Mouse (Mus musculus) limb, embryonic 14.5 days (tissue): ENCODE data around the gene Rag2. TPM values are rescaled to one million over a fixed set of nuclear protein-coding genes. Genes with fewer than 3 reads are reported as not detected.

Experiments used
- ATAC-seq: fragments of 200-750 bp; cut with Nextera tagmentation; 2 replicates; pipeline ENCODE4 v1.8.0; 2017; ENCODE audit warnings: low read depth, moderate number of reproducible peaks, moderate TSS enrichment; ENCODE audit not compliant: low FRiP score
- DNase-seq: peaks from one replicate; pipeline ENCODE4 v3.0.0-alpha.2; 2015; ENCODE audit warnings: low spot score
- H3K27ac ChIP-seq: fragments of 300-500 bp; sonication (generic); replicated peaks from 2 replicates; pipeline ENCODE4 v1.5.1; 2014; ENCODE audit warnings: low read depth, mild to moderate bottlenecking, low read length, moderate library complexity, mixed read lengths
- H3K27me3 ChIP-seq: fragments of 300-500 bp; sonication (generic); 2 replicates; pipeline ENCODE4 v1.6.1; 2014; ENCODE audit warnings: low read length, mixed read lengths; ENCODE audit not compliant: control insufficient read depth, insufficient read depth
- H3K36me3 ChIP-seq: fragments of 300-500 bp; sonication (generic); 2 replicates; pipeline ENCODE4 v1.6.1; 2014; ENCODE audit warnings: mild to moderate bottlenecking, low read length, moderate library complexity, mixed read lengths; ENCODE audit not compliant: control insufficient read depth, insufficient read depth
- H3K4me1 ChIP-seq: fragments of 300-500 bp; sonication (generic); 2 replicates; pipeline ENCODE4 v1.6.1; 2014; ENCODE audit warnings: antibody characterized with exemption, low read length, mixed read lengths; ENCODE audit not compliant: control insufficient read depth, insufficient read depth
- H3K4me2 ChIP-seq: fragments of 300-500 bp; sonication (generic); replicated peaks from 2 replicates; pipeline ENCODE4 v1.6.1; 2014; ENCODE audit warnings: low read depth, mild to moderate bottlenecking, low read length, moderate library complexity; ENCODE audit not compliant: severe bottlenecking
- H3K4me3 ChIP-seq: fragments of 300-500 bp; sonication (generic); replicated peaks from 2 replicates; pipeline ENCODE4 v1.5.1; 2014; ENCODE audit warnings: low read length
- H3K9ac ChIP-seq: fragments of 300-500 bp; sonication (generic); 2 replicates; pipeline ENCODE4 v1.6.1; 2014; ENCODE audit warnings: mild to moderate bottlenecking, low read depth, low read length, moderate library complexity; ENCODE audit not compliant: severe bottlenecking
- H3K9me3 ChIP-seq: fragments of 300-500 bp; sonication (generic); 2 replicates; pipeline ENCODE4 v1.6.1; 2016; ENCODE audit warnings: low read length; ENCODE audit not compliant: control insufficient read depth
- POLR2A ChIP-seq: fragments of 200-500 bp; IDR thresholded peaks from 2 replicates; pipeline ENCODE4 v1.8.0; 2012; ENCODE audit warnings: inconsistent platforms, mild to moderate bottlenecking, moderate library complexity, borderline replicate concordance; ENCODE audit not compliant: insufficient read depth, insufficient read length; ENCODE audit errors: extremely low read depth
- WGBS: fragments of 180-500 bp; shearing (Covaris S2); extraction: QIAGEN DNeasy Blood & Tissue Kit; methylation state at CpG from one replicate; pipeline ENCODE4 v1.1.7; 2014; 5-methylcytosine and 5-hydroxymethylcytosine counted together
- polyA plus RNA-seq, 2 experiments: library from polyadenylated mRNA; depleted of rRNA in 1 of 2; stranded (reverse) in 1 of 2; unstranded in 1 of 2; fragments of >200 nt; fragmentation: Nextera tagmentation in 1 of 2; extraction: Ambion mirVana in 1 of 2; gene quantifications; 2 replicates each; pipeline versions ENCODE4 v1.2.1 to v1.2.3; 2012 to 2014

Rag2 gene
- polyA plus RNA-seq (2012; rRNA removed) (0.04 TPM in 1 of 2 replicates, not detected in the other), polyA plus RNA-seq (2014; fragmentation: Nextera tagmentation; extraction: Ambion mirVana) (0.17 TPM in 1 of 2 replicates, not detected in the other)

GRCm38 (mm10) chr2:101624526-101624925 is at the start of gene Rag2:
TSS of gene Rag2 (plus strand) at chr2:101624718.
- Histone ChIP-seq H3K9ac (no peak within 1 kb of the TSS), H3K27ac (no peak within 1 kb of the TSS), H3K4me3 (no peak within 1 kb of the TSS), H3K36me3 (no peaks in the 10 kb centered on the region), H3K27me3 (no peaks in the 10 kb centered on the region), H3K9me3 (no peaks in the 10 kb centered on the region), H3K4me1 (no peaks in the 10 kb centered on the region), H3K4me2 (no peak within 1 kb of the TSS)
- DNase-seq (no peak), ATAC-seq (no peak)
- WGBS, result 55% methylated on average over 4 of the region's 4 CpGs
- TF ChIP-seq POLR2A, result no peak

GRCm38 (mm10) chr2:101577243-101577642 is 47.3 kb upstream of the Rag2 start:
- H3K27ac ChIP-seq, result no peak overlapping the region
- no peaks in the 10 kb centered on the region for H3K27me3 ChIP-seq
- no peaks in the 10 kb centered on the region for H3K36me3 ChIP-seq
- H3K9me3 ChIP-seq, result no peaks in the 10 kb centered on the region
- no peak overlapping the region for H3K4me3 ChIP-seq
- WGBS, result 43% methylated on average over 4 of the region's 4 CpGs
- TF ChIP-seq POLR2A, result no peak
- DNase-seq, result no peak
- peaks cover 11% of the 10 kb centered on the region for H3K4me1 ChIP-seq
- no peak overlapping the region for H3K4me2 ChIP-seq
- ATAC-seq, result no peak
- H3K9ac ChIP-seq, result no peak overlapping the region

DNA sequence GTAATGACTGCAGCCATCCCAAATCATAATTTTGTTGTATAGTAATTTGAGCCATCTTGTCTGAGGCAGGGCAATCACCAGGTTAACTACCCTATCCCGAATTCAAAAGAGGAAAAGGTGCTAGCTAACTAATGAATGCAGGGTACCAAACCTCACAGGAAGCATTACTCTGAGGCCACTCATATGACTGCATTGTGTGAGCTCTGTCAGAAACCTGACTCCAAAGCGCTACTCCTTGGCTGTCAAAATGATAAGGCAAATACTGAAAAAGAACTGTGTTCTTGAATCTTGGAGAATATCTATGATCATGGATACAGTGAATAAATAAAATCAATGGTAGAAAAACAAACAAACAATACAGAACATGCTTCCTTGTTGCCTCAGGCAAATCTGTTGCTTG is 44.5 kb upstream of the Rag2 start:
- Histone ChIP-seq H3K27ac (no peak overlapping the region), H3K9me3 (no peaks in the 10 kb centered on the region), H3K27me3 (no peaks in the 10 kb centered on the region), H3K4me2 (no peak overlapping the region), H3K36me3 (0 out of 2 replicates have a peak, but pooled peaks cover 2% of the 10 kb centered on the region), H3K4me3 (no peak overlapping the region), H3K4me1 (peaks cover 11% of the 10 kb centered on the region), H3K9ac (no peak overlapping the region)
- TF ChIP-seq POLR2A, result no peak
- DNase-seq (no peak), ATAC-seq (no peak)
- 45% methylated on average over 2 of the region's 2 CpGs for WGBS

DNA sequence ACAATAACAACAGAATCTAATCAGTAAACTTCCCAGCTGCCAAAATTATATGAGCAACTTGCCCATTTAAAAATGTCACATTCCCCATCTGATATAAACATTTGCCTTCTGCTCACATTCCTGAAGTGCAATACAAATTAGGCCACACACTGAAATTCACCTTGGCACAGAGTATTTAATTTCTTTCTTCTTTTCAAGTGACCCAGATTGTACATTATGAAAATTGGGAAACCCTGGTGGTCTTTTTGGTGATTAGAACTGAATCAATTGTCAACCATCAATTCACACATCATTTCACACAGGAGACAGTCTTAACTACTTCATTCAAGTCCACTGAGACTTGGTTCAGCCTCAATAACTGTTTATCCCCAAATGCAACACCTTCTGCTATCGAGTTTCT is 44.1 kb upstream of the Rag2 start:
- Histone ChIP-seq H3K9me3 (no peaks in the 10 kb centered on the region), H3K4me2 (no peak overlapping the region), H3K4me1 (peaks cover 9% of the 10 kb centered on the region), H3K36me3 (0 out of 2 replicates have a peak, but pooled peaks cover 2% of the 10 kb centered on the region), H3K4me3 (no peak overlapping the region), H3K27ac (no peak overlapping the region), H3K9ac (no peak overlapping the region), H3K27me3 (no peaks in the 10 kb centered on the region)
- no peak for DNase-seq
- no peak for TF ChIP-seq POLR2A
- no peak for ATAC-seq
- WGBS, result 35% methylated on average over 1 of the region's 1 CpGs

DNA sequence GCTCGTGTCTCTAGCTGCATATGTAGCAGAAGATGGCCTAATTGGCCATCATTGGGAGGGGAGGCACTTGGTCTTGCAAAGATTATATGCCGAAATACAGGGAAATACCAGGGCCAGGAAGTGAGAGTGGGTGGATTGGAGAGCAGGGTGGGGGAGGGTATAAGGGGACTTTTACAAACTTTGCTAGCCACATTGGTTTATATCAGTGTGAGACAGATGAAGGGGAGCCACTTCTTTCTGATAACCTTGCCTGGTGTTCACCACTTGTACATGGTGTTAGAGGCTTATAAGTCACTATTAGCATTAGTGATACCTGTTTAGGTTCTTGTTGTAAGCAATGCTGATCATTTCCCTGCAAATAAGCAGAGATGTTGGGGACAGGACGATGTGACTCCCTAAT is 43.5 kb upstream of the Rag2 start:
- 39% methylated on average over 3 of the region's 3 CpGs for WGBS
- Histone ChIP-seq H3K9me3 (no peaks in the 10 kb centered on the region), H3K27ac (no peak overlapping the region), H3K4me2 (no peak overlapping the region), H3K4me1 (peaks cover 7% of the 10 kb centered on the region; the same call in 1 of the 2 replicates), H3K27me3 (no peaks in the 10 kb centered on the region), H3K9ac (no peak overlapping the region), H3K4me3 (no peak overlapping the region), H3K36me3 (0 out of 2 replicates have a peak, but pooled peaks cover 2% of the 10 kb centered on the region)
- ATAC-seq (no peak), DNase-seq (no peak)
- no peak for TF ChIP-seq POLR2A
